Mouse (Mus musculus): Measurements from ENCODE around the gene Tmem81.

GRCm38 (mm10) chr1:132519734-132520133 lies 13.7 kb downstream of the Tmem81 start:
- no peak for TF ChIP-seq CTCF (IDR thresholded peaks at IDR 0.05; ENCODE audit: borderline replicate concordance, insufficient read depth, low read depth, low read length)
- no peak for TF ChIP-seq POLR2A (IDR thresholded peaks at IDR 0.05; ENCODE audit: borderline replicate concordance, insufficient read depth, low read length)
